Mouse (Mus musculus) spleen, adult 2 months (tissue): Measurements from ENCODE around the gene Gmeb1.

ENCODE experiments used
- CTCF ChIP-seq: fragments of 200-500 bp; IDR thresholded peaks from 2 replicates; pipeline ENCODE4 v1.5.1; 2011; ENCODE audit warnings: mild to moderate bottlenecking, inconsistent platforms; ENCODE audit not compliant: insufficient read depth, insufficient read length, insufficient replicate concordance; ENCODE audit errors: extremely low read depth
- POLR2A ChIP-seq: fragments of 200-500 bp; IDR thresholded peaks from 2 replicates; pipeline ENCODE4 v1.6.1; 2011; ENCODE audit warnings: low read depth, low read length, inconsistent platforms

DNA sequence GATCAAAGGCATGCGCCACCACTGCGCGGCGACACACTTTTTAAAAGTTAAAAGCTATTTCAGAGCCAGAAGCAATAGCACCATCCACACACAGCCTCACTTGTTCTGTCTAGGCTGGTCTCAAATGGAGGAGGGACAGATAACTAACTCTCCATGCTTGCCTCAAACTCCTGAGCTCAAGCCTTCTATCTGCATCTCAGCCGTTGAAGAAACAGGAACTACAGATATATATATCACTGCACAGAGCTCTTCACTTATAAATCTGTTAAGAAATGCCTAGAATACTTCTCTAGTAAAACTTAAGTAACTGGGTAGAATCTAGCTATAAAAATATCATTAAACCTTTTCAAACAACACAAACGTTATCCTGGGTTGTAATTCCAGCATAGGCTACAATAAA is 67.0 kb downstream of the Gmeb1 start:
- TF ChIP-seq CTCF (no peak), POLR2A (no peak)
